Mouse (Mus musculus): ENCODE results near the gene Olfr812.

DNA sequence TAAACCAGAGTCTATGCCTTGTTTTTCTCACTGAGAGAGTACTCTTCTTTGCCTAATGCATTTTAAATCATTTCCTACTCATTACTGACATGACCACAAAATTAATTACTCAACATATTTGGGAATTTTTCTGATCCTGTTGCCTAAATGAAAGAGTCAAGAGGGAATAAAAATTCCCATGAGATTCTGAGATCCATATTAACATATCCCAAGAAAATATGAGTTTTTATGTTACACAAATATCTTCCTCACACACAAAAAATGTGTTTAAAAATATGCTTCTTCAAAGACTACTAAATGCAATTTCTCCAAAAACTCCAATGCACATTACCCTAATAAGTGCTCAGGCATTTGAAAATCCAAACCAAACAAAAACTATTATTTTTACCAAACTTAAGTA, 51.1 kb downstream of the Olfr812 start, which contains the start of gene Olfr810:
- TF ChIP-seq POLR2A (IDR thresholded peaks at IDR 0.05; ENCODE audit: insufficient read depth, low read length) (no peak), CTCF (IDR thresholded peaks at IDR 0.05; ENCODE audit: low read depth, low read length) (no peak), EP300 (IDR thresholded peaks at IDR 0.05; ENCODE audit: insufficient read depth, low read depth, low read length) (no peak)

All from ES-Bruce4 (cell line).